Mouse (Mus musculus): Measurements from ENCODE around the gene Pon3. TPM values are rescaled to one million over a fixed set of nuclear protein-coding genes. Genes with fewer than 3 reads are reported as not detected.

Pon3 gene
- total and polyA plus RNA-seq, 2 experiments from 2014 or later, result 0.99 to 3.0 TPM

DNA sequence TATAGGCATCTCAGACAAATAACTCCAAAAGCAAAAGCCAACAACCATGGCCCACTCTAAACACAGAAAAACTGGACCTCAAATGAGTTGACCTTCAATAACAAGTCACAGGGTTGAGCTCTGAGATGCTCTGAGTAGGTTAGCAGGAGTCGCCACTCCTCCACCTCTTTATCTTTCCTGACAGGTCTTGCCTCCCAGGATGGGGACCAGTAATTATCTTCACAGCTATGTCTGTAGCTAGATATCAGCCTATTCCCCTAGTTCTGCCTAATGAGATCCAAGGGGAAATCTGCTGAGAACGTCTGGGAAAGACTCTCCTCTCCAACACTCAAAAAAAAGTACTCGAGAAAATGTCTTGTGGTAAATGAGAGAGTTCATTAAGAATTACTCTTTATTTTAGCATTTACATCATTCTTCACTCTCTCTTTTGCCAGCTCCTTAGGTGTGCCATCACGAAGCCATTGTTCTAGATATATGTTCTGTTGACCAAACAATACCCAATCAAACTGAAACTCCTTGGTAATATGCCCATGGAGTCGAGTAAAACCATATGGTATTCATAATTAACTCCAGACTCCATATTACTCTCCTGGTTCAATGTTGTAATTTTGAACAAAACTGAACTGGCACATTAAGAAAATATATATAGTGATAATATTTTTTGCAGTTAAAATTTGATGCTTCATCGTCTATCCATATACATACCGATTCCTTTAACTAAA, 69.7 kb downstream of the Pon3 start:
- 73% methylated on average over 7 of the region's 7 CpGs for WGBS
- H3K27ac ChIP-seq (ENCODE audit: low read depth, low read length), result no peak overlapping the region
- H3K4me2 ChIP-seq (ENCODE audit: low read depth, low read length, poor library complexity, severe bottlenecking), result no peak overlapping the region
- no peaks in the 10 kb centered on the region for H3K9me3 ChIP-seq (ENCODE audit: low read length)
- H3K27me3 ChIP-seq (ENCODE audit: insufficient read depth, low read length), result no peaks in the 10 kb centered on the region
- no peak for ATAC-seq (ENCODE audit: low FRiP score)
- H3K4me1 ChIP-seq (ENCODE audit: insufficient read depth, low read length), result no peaks in the 10 kb centered on the region
- no peak overlapping the region for H3K9ac ChIP-seq (replicated peaks; ENCODE audit: low read length, poor library complexity, severe bottlenecking)
- no peaks in the 10 kb centered on the region for H3K36me3 ChIP-seq (ENCODE audit: insufficient read depth, low read length)
- no peak for DNase-seq (ENCODE audit: low spot score)
- TF ChIP-seq CTCF (IDR thresholded peaks at IDR 0.05), result no peak
- H3K4me3 ChIP-seq (ENCODE audit: low read depth, low read length), result no peak overlapping the region

DNA sequence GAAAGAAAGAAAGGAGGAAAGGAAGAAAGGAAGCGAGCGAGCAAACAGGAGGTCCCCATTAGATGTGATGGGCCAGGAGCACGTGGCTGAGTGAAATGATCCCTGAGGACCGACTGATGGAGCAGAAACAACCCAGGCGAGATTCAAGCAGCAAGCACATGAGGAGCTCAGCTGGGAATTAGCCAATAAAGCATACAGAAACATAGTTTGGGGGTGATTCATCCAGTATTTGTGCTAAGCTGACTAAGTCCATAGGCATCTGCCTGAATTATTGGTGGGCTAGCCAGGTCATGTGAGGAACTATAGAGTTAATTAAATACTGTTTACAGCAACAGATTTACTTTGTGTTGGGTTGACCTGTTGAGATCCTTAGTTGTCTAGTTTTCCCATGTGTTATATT, 75.4 kb downstream of the Pon3 start:
- DNase-seq (ENCODE audit: low spot score) (no peak), ATAC-seq (ENCODE audit: low FRiP score) (no peak)
- Histone ChIP-seq H3K9me3 (ENCODE audit: low read length) (no peaks in the 10 kb centered on the region), H3K27ac (ENCODE audit: low read depth, low read length) (no peak overlapping the region), H3K36me3 (ENCODE audit: insufficient read depth, low read length) (no peaks in the 10 kb centered on the region), H3K4me3 (ENCODE audit: low read depth, low read length) (no peak overlapping the region), H3K4me2 (ENCODE audit: low read depth, low read length, poor library complexity, severe bottlenecking) (no peak overlapping the region), H3K27me3 (ENCODE audit: insufficient read depth, low read length) (no peaks in the 10 kb centered on the region), H3K4me1 (ENCODE audit: insufficient read depth, low read length) (no peaks in the 10 kb centered on the region), H3K9ac (replicated peaks; ENCODE audit: low read length, poor library complexity, severe bottlenecking) (no peak overlapping the region)
- 88% methylated on average over 5 of the region's 5 CpGs for WGBS
- TF ChIP-seq CTCF (IDR thresholded peaks at IDR 0.05), result no peak

DNA sequence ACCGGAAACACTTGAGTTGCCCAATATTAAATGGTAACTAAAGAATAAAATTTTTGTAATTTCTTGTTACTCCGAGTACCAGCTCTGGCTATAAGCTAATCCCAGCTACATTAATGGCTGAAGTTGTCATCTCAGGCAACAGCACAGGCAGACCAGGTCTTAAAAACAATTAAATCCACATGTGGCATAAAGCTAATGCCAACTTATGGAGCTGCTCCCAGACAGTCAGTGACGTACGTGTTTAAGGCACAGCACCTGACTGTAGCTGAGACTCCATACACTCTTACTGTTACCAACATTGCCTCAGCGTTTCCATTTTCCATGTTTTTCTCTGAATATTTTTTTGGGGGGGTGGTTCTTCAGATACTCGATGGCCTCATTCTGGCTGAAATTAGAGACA, 76.9 kb downstream of the Pon3 start:
- no peak overlapping the region for H3K9ac ChIP-seq (replicated peaks; ENCODE audit: low read length, poor library complexity, severe bottlenecking)
- 88% methylated on average over 6 of the region's 6 CpGs for WGBS
- no peak for TF ChIP-seq CTCF (IDR thresholded peaks at IDR 0.05)

DNA sequence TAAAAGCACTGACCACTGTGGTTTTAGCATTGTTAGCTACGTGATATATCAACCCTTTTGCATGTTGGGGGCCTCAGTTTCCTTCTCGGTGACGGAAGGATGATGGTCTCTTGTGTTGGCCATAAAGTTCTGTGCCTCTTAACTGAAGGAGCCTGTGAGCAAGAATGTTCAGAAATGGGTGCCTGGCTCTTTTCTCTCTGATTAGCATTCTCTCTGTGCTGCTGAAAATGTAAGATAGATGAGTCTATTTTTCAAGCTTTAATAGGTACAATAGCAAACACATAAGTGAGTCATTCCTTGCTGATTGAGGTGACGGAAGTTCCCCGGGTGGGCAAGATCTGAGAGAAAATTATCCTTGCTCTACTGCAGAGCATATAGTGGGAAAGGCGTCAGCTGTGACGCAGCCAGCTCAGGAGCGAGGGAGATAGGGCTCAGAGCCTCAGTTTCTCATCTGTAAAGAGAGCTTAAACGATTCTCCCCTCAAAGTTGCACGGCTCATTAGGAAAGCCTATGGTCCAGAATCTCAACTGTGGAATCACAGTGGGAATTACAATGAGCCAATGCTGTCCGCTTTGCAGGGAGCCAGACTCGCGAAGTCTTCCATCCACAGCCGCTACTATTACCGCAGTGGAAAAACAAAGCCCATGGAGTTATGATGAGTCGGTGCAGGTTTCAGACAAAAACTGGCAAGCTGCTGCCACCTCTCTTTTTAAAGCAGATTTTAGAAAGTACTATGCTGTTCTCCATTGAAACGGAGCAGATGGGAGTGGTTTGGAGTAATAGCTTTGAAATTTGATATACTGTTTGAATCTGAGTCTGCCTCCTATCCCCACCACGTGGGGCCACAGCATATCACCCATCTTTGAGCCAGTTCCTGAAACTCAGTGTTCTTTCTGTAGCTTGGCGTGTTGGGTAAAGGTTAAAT, 77.9 kb downstream of the Pon3 start:
- ATAC-seq (ENCODE audit: low FRiP score) (peak; percentile 80), DNase-seq (ENCODE audit: low spot score) (peak; percentile 61)
- Histone ChIP-seq H3K27ac (ENCODE audit: low read depth, low read length) (peak overlapping the region; percentile 26; the same call in 1 of the 2 replicates), H3K9ac (replicated peaks; ENCODE audit: low read length, poor library complexity, severe bottlenecking) (peak overlapping the region; percentile 46; the same call in 1 of the 2 replicates), H3K4me1 (ENCODE audit: insufficient read depth, low read length) (no peaks in the 10 kb centered on the region), H3K4me2 (ENCODE audit: low read depth, low read length, poor library complexity, severe bottlenecking) (peak overlapping the region; percentile 52), H3K9me3 (ENCODE audit: low read length) (no peaks in the 10 kb centered on the region), H3K27me3 (ENCODE audit: insufficient read depth, low read length) (no peaks in the 10 kb centered on the region), H3K4me3 (ENCODE audit: low read depth, low read length) (peak overlapping the region; percentile 27), H3K36me3 (ENCODE audit: insufficient read depth, low read length) (no peaks in the 10 kb centered on the region)
- WGBS, result 27% methylated on average over 19 of the region's 19 CpGs
- TF ChIP-seq CTCF (IDR thresholded peaks at IDR 0.05), result peak; percentile 51

More for the DNA sequence above, 76.9 kb downstream of the Pon3 start:
- Histone ChIP-seq H3K27me3 (ENCODE audit: insufficient read depth, low read length) (no peaks in the 10 kb centered on the region), H3K4me3 (ENCODE audit: low read depth, low read length) (no peak overlapping the region), H3K36me3 (ENCODE audit: insufficient read depth, low read length) (no peaks in the 10 kb centered on the region), H3K4me2 (ENCODE audit: low read depth, low read length, poor library complexity, severe bottlenecking) (no peak overlapping the region), H3K9me3 (ENCODE audit: low read length) (no peaks in the 10 kb centered on the region), H3K4me1 (ENCODE audit: insufficient read depth, low read length) (no peaks in the 10 kb centered on the region), H3K27ac (ENCODE audit: low read depth, low read length) (no peak overlapping the region)
- ATAC-seq (ENCODE audit: low FRiP score) (no peak), DNase-seq (ENCODE audit: low spot score) (no peak)

DNA sequence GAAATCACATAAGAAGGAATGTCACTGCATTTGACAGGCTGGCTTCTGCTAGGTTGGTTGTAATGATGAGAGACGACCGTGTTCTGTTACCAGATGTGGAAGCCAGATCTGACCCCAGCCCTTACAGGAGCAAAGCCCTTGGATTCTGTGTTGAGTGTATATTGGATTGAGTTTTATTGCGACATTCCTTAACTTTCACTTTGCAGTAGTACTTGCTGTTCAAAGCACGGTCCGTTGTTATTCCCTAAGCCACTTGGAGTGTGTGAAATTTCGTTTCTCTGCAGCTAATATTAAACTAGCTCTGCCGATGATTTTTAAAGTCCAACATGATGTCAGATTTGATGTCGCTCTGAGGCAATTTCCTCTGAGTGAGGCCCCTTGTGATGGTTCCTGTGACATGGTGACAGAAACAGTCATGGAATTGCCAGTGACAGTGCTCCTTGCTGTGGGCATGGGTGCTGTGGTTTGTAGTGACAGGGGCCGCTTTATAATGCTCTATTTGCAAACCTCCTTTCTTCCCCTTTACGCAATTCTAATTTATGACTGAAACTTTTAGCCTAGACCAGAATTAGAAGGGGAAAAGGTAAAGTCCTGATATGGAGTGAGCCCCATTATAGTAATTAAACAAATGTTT, 81.8 kb downstream of the Pon3 start:
- no peak overlapping the region for H3K9ac ChIP-seq (replicated peaks; ENCODE audit: low read length, poor library complexity, severe bottlenecking)
- H3K27ac ChIP-seq (ENCODE audit: low read depth, low read length), result no peak overlapping the region
- H3K27me3 ChIP-seq (ENCODE audit: insufficient read depth, low read length), result no peaks in the 10 kb centered on the region
- H3K4me1 ChIP-seq (ENCODE audit: insufficient read depth, low read length), result no peaks in the 10 kb centered on the region
- no peaks in the 10 kb centered on the region for H3K9me3 ChIP-seq (ENCODE audit: low read length)
- TF ChIP-seq CTCF (IDR thresholded peaks at IDR 0.05), result no peak
- H3K4me3 ChIP-seq (ENCODE audit: low read depth, low read length), result no peak overlapping the region
- DNase-seq (ENCODE audit: low spot score), result no peak
- H3K36me3 ChIP-seq (ENCODE audit: insufficient read depth, low read length), result no peaks in the 10 kb centered on the region
- no peak for ATAC-seq (ENCODE audit: low FRiP score)
- H3K4me2 ChIP-seq (ENCODE audit: low read depth, low read length, poor library complexity, severe bottlenecking), result no peak overlapping the region
- WGBS, result 84% methylated on average over 10 of the region's 10 CpGs
